Mouse (Mus musculus) bone marrow, adult 2 months (tissue): Measurements from ENCODE around the gene Hdac11.

Experiments
- CTCF ChIP-seq: fragments of 200-500 bp; IDR thresholded peaks from 2 replicates; pipeline ENCODE4 v1.5.1; 2011; ENCODE audit warnings: low read length, control low read depth; ENCODE audit not compliant: control insufficient read depth, insufficient read depth
- POLR2A ChIP-seq: fragments of 200-500 bp; IDR thresholded peaks from 2 replicates; pipeline ENCODE4 v1.6.1; 2011; ENCODE audit warnings: low read depth, mild to moderate bottlenecking, control low read depth, low read length, borderline replicate concordance; ENCODE audit not compliant: control insufficient read depth

GRCm38 (mm10) chr6:91182075-91182490, 25.6 kb downstream of the Hdac11 start:
- TF ChIP-seq CTCF (no peak), POLR2A (no peak)
